Mouse (Mus musculus) retina, embryonic 14.5 days (tissue): ENCODE results near the gene Rbpj.

ENCODE experiments used
- DNase-seq: peaks from one replicate; pipeline ENCODE4 v3.0.0-alpha.2; 2015; ENCODE audit warnings: low spot score

Gene Rbpj

GRCm38 (mm10) chr5:53469098-53469776, 3.3 kb downstream of the Rbpj start:
- no peak for DNase-seq

- DNase-seq: no peak
Measured at GRCm38 (mm10) chr5:53469777-53470131, 3.8 kb downstream of the Rbpj start.

GRCm38 (mm10) chr5:53470141-53471079, 4.5 kb downstream of the Rbpj start:
- no peak for DNase-seq

GRCm38 (mm10) chr5:53472485-53472884, 6.5 kb downstream of the Rbpj start:
- DNase-seq: no peak

- DNase-seq: no peak
Measured at GRCm38 (mm10) chr5:53479161-53479560, 13.2 kb downstream of the Rbpj start.

GRCm38 (mm10) chr5:53479891-53480290, 13.9 kb downstream of the Rbpj start:
- no peak for DNase-seq

GRCm38 (mm10) chr5:53481021-53481420, 15.1 kb downstream of the Rbpj start:
- DNase-seq: no peak

- no peak for DNase-seq
Measured at GRCm38 (mm10) chr5:53485069-53485628, 19.2 kb downstream of the Rbpj start.

GRCm38 (mm10) chr5:53485934-53486475, 20.1 kb downstream of the Rbpj start:
- DNase-seq: no peak

- DNase-seq: no peak
Measured at GRCm38 (mm10) chr5:53486966-53487592, 21.1 kb downstream of the Rbpj start.

GRCm38 (mm10) chr5:53490697-53491099, 24.7 kb downstream of the Rbpj start:
- no peak for DNase-seq

- no peak for DNase-seq
Measured at GRCm38 (mm10) chr5:53493756-53494155, 27.8 kb downstream of the Rbpj start.

- no peak for DNase-seq
Measured at GRCm38 (mm10) chr5:53494536-53495159, 28.7 kb downstream of the Rbpj start.

GRCm38 (mm10) chr5:53496846-53497549, 31.0 kb downstream of the Rbpj start:
- DNase-seq: no peak

GRCm38 (mm10) chr5:53499571-53499970, 33.6 kb downstream of the Rbpj start:
- no peak for DNase-seq

GRCm38 (mm10) chr5:53500509-53501145, 34.7 kb downstream of the Rbpj start:
- no peak for DNase-seq

GRCm38 (mm10) chr5:53503261-53503660, 37.3 kb downstream of the Rbpj start:
- DNase-seq: no peak

GRCm38 (mm10) chr5:53505751-53506150, 39.8 kb downstream of the Rbpj start:
- DNase-seq: no peak

GRCm38 (mm10) chr5:53507371-53507770, 41.4 kb downstream of the Rbpj start:
- DNase-seq: no peak

GRCm38 (mm10) chr5:53509465-53509864, 43.5 kb downstream of the Rbpj start:
- no peak for DNase-seq

GRCm38 (mm10) chr5:53509927-53510326, 44.0 kb downstream of the Rbpj start:
- DNase-seq: no peak
